Mouse (Mus musculus) liver, embryonic 16.5 days (tissue): ENCODE measurements around the gene Nrxn1. TPM values are rescaled to one million over a fixed set of nuclear protein-coding genes. Genes with fewer than 3 reads are reported as not detected.

Source experiments
- ATAC-seq: fragments of 200-750 bp; cut with Nextera tagmentation; 2 replicates; pipeline ENCODE4 v1.8.0; 2017; ENCODE audit warnings: low read depth, mild to moderate bottlenecking, moderate number of reproducible peaks, moderate library complexity
- H3K27ac ChIP-seq: fragments of 300-500 bp; sonication (generic); 2 replicates; pipeline ENCODE4 v1.5.1; 2014; ENCODE audit warnings: mild to moderate bottlenecking, low read length
- H3K27me3 ChIP-seq: fragments of 300-500 bp; sonication (generic); 2 replicates; pipeline ENCODE4 v1.6.1; 2014; ENCODE audit warnings: low read depth, low read length, mixed read lengths; ENCODE audit not compliant: control insufficient read depth, insufficient read depth
- H3K36me3 ChIP-seq: fragments of 300-500 bp; sonication (generic); 2 replicates; pipeline ENCODE4 v1.6.1; 2014; ENCODE audit warnings: mild to moderate bottlenecking; ENCODE audit not compliant: control insufficient read depth, insufficient read depth
- H3K4me1 ChIP-seq: fragments of 300-500 bp; sonication (generic); 2 replicates; pipeline ENCODE4 v1.6.1; 2014; ENCODE audit warnings: low read depth, low read length, mixed read lengths; ENCODE audit not compliant: control insufficient read depth
- H3K4me2 ChIP-seq: fragments of 300-500 bp; sonication (generic); 2 replicates; pipeline ENCODE4 v1.6.1; 2014; ENCODE audit warnings: low read depth, low read length, mixed read lengths
- H3K4me3 ChIP-seq: fragments of 300-500 bp; sonication (generic); 2 replicates; pipeline ENCODE4 v1.5.1; 2014; ENCODE audit warnings: low read depth, mild to moderate bottlenecking, low read length
- H3K9ac ChIP-seq: fragments of 300-500 bp; sonication (generic); 2 replicates; pipeline ENCODE4 v1.6.1; 2014; ENCODE audit warnings: low read depth, low read length
- H3K9me3 ChIP-seq: fragments of 300-500 bp; sonication (generic); replicated peaks from 2 replicates; pipeline ENCODE4 v1.6.1; 2016; ENCODE audit warnings: low read length; ENCODE audit not compliant: control insufficient read depth
- WGBS: fragments of 180-500 bp; shearing (Covaris S2); extraction: QIAGEN DNeasy Blood & Tissue Kit; methylation state at CpG from one replicate; pipeline ENCODE4 v1.1.7; 2014; ENCODE audit not compliant: insufficient replicate concordance; 5-methylcytosine and 5-hydroxymethylcytosine counted together
- polyA plus RNA-seq: library from polyadenylated mRNA; unstranded; fragments of >200 nt; fragmentation: Nextera tagmentation; extraction: Ambion mirVana; gene quantifications from 2 replicates; pipeline ENCODE4 v1.2.1, GENCODE M21; 2015

Nrxn1 gene
- polyA plus RNA-seq, 1 experiment from 2014 or later: 0.22 TPM

DNA sequence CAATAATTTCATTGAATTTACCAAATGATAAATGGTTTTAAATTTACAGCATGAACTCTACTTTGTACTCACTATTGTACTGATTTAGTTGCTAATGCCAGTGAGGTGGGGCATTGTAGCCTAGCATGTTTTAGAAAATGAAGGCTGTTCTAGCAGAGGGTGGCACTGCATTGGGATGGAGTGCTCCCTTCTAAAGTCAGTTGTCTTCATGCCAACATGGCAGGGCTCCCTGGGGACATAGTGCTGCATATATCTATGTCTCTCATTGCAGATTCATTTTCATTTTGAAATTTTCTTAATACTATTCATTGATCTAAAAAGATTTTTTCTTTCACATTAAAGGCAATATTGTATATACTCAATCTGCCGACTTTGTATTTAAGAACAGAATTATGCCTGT is 700.1 kb downstream of the Nrxn1 start:
- H3K27me3 ChIP-seq: no peaks in the 10 kb centered on the region
- no peak overlapping the region for H3K4me2 ChIP-seq
- H3K4me1 ChIP-seq: no peaks in the 10 kb centered on the region
- H3K4me3 ChIP-seq: no peak overlapping the region
- no peaks in the 10 kb centered on the region for H3K9me3 ChIP-seq
- H3K9ac ChIP-seq: no peak overlapping the region
- H3K36me3 ChIP-seq: no peaks in the 10 kb centered on the region
- ATAC-seq: no peak
- H3K27ac ChIP-seq: no peak overlapping the region
- 64% methylated on average over 1 of the region's 1 CpGs for WGBS

DNA sequence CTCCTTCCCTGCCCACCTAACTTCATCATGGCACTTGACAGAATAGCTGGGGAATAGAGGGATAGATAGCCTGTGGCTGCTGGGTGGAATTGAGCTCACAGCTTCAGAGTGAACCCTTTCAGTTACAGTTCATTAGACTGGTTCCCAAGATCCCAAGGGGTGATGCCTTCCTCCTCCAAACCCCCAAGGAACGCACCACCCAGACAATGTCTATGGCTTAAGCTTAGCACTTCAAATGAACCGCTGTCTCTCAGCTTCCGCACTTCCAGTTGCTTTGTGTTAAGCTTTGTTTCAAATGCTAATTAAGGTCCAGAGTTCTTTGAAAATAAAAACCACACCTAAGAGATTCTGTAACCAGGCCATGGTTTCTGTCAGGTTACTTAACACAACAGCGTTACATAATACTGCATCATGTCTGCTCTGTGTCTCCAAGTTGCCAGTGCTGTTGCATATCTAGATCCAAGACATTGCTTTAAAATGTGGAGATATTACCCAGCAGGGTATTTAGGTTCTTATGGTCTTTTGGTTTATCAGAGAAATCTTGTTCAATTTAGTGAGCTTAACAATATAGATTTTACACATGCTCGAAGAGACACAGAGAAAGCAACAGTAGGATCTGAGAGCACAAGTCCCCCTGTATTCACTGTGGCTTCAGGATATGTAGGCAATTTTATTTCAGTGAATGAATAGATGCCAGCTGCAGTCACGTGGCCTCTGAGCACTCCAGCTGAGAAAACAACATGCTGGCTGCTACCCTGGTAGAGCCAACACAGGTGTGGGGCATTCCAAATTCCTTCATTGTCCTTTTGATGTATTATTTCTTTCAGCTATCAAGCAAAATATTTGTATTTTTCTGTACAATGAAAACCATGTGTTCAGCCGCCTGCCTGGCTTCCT is 702.3 kb downstream of the Nrxn1 start:
- Histone ChIP-seq H3K9me3 (no peaks in the 10 kb centered on the region), H3K27me3 (no peaks in the 10 kb centered on the region), H3K36me3 (no peaks in the 10 kb centered on the region), H3K4me3 (no peak overlapping the region), H3K4me2 (no peak overlapping the region), H3K27ac (no peak overlapping the region), H3K9ac (no peak overlapping the region), H3K4me1 (no peaks in the 10 kb centered on the region)
- no peak for ATAC-seq
- WGBS: 44% methylated on average over 7 of the region's 7 CpGs

DNA sequence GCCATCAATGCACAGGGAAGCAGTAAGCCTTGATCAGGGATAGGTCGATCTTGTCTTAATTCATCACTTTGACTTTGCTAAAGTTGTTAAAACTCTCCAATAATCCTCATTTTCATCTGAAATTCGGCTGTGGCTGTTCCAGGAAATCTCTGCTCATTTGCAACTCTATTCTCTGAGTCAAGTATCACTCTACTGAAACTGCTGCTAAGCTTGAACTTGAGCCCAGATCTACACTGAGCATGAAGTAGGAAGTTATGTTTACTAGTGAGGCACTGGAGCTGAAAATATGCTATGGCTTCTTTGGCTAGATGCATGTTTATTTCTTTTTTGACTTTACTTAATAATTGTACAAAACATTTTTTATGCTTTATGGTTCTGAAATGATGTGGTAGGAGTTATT is 708.0 kb downstream of the Nrxn1 start:
- Histone ChIP-seq H3K4me1 (no peaks in the 10 kb centered on the region), H3K27me3 (no peaks in the 10 kb centered on the region), H3K9me3 (no peaks in the 10 kb centered on the region), H3K36me3 (no peaks in the 10 kb centered on the region), H3K4me2 (no peak overlapping the region), H3K9ac (no peak overlapping the region), H3K4me3 (no peak overlapping the region), H3K27ac (no peak overlapping the region)
- 40% methylated on average over 2 of the region's 2 CpGs for WGBS
- ATAC-seq: no peak

DNA sequence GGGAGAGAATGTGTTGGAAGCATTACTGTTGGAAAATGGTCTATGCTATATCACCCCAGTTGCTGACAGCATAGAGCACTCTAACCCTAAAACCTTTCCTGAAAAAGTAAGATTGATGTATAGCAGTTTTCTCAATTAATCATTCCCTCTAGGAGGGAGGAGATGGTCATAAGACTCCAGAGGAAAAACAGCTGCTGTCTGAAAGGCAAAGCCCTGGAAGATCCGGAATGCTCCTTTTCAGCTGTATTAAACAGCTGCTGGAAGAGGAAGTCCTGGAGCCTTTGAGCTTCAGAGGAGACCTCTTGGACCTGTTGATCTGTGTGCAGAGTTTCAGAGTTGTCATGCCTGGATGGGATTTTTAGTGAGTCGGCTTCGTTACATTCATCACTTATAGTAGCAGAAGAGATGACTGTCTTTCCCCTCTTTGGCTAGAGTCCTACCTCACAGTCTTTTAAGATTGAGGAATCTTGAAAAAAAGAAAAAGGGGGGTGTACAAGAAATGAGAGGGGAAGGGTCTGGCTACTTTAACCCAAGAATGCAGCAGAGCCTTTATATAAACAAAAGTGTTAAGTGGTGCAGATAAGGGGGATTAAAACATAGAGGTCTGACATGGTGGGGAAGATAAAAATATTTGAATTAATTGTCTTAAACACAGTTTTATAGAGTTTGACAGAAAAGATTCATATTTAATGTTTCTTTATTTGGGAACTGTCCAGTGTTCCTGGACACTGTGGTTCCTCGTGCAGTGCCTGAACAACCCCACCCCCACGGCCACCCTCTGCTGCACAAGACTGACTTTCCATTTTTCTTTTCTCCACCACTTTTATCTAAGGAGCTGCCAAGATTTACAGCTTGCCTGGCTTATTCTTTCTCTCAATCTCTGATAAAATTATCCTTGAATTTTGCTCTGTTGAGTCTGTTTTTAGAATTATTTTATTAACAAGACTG is 710.1 kb downstream of the Nrxn1 start:
- no peaks in the 10 kb centered on the region for H3K27me3 ChIP-seq
- no peak for ATAC-seq
- H3K27ac ChIP-seq: no peak overlapping the region
- H3K36me3 ChIP-seq: no peaks in the 10 kb centered on the region
- H3K9me3 ChIP-seq: no peaks in the 10 kb centered on the region
- 47% methylated on average over 5 of the region's 5 CpGs for WGBS
- H3K4me3 ChIP-seq: no peak overlapping the region
- H3K9ac ChIP-seq: no peak overlapping the region
- H3K4me2 ChIP-seq: no peak overlapping the region
- no peaks in the 10 kb centered on the region for H3K4me1 ChIP-seq

DNA sequence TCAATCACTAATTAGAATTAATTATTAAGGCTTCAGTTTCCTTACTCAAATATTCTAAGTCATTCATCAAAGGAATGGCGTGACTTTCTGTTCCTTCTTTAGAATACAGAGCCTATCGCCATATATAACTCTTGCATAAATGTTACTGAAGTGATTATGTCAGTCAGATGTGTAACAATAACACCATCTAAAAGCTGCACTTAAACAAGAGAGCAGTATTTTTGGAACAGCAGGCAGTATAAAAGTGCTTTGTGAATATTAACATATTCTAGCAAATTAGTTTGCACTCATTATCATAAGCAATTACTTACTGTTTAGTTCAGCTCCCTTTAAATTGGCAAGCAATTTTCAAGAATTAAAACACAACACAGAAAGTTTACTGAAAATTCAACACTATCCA is 716.3 kb downstream of the Nrxn1 start:
- Histone ChIP-seq H3K36me3 (no peaks in the 10 kb centered on the region), H3K9ac (no peak overlapping the region), H3K4me2 (no peak overlapping the region), H3K9me3 (no peaks in the 10 kb centered on the region), H3K4me3 (no peak overlapping the region), H3K27me3 (no peaks in the 10 kb centered on the region), H3K4me1 (no peaks in the 10 kb centered on the region), H3K27ac (no peak overlapping the region)
- ATAC-seq: no peak
- WGBS: 65% methylated on average over 2 of the region's 2 CpGs

DNA sequence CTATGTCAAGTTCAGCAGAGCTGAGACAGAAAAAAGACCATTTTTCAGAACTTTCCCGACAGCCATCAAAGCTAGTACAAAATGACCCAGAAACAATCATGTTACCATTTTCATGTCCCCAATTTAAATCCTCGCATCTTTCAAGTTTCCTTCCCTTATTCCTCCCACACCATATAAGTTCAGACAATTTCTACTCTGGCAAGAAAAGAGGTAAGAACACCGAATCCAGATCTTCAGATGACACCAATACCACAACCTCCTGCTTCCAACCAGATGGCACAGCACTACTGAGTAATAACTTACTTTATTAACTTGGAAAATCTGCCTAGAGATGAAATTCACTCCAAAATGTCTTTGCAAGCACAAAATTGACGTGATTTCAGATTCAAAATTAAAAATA is 730.7 kb downstream of the Nrxn1 start:
- no peak overlapping the region for H3K27ac ChIP-seq

DNA sequence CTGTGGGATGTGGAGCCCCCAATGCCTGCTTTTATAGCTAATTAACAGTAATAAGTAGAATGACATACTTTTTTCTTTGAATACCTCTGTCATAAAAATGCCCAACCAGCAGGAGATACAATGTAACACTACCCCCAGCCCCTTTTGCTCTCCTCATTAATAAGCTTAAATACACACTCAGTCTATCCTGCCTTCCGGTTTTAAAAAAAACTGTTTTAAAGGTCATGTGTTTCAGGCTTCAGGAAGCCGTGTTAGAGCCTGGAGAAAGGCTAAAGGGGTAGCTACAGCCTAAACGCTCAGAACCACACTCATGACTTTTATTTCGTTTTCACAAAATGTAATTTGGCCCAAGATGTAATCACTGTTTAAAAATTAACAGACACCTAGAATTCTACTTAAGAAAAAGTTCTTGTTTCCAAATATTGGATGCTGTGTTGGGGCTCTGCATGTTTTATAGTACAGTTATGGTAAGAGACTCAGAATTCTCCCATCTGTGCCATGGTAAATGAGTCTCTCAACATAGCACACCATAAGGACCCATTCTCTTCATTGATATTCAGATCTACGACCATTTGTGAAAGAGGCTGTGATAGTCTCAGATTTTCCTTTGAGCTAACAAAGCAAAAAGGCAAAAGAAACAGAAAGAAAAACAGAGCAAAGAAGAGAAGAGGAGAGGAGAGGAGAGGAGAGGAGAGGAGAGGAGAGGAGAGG is 743.3 kb downstream of the Nrxn1 start:
- no peaks in the 10 kb centered on the region for H3K36me3 ChIP-seq
- H3K9ac ChIP-seq: no peak overlapping the region
- H3K4me2 ChIP-seq: no peak overlapping the region
- H3K27ac ChIP-seq: no peak overlapping the region
- no peaks in the 10 kb centered on the region for H3K9me3 ChIP-seq
- WGBS: 41% methylated on average over 5 of the region's 5 CpGs
- H3K4me3 ChIP-seq: no peak overlapping the region
- no peaks in the 10 kb centered on the region for H3K4me1 ChIP-seq
- no peak for ATAC-seq
- no peaks in the 10 kb centered on the region for H3K27me3 ChIP-seq

More for the DNA sequence above, 730.7 kb downstream of the Nrxn1 start:
- no peaks in the 10 kb centered on the region for H3K27me3 ChIP-seq
- H3K9ac ChIP-seq: no peak overlapping the region
- no peak overlapping the region for H3K4me2 ChIP-seq
- H3K4me1 ChIP-seq: no peaks in the 10 kb centered on the region
- no peaks in the 10 kb centered on the region for H3K9me3 ChIP-seq
- no peaks in the 10 kb centered on the region for H3K36me3 ChIP-seq
- 59% methylated on average over 4 of the region's 4 CpGs for WGBS
- no peak for ATAC-seq
- no peak overlapping the region for H3K4me3 ChIP-seq

DNA sequence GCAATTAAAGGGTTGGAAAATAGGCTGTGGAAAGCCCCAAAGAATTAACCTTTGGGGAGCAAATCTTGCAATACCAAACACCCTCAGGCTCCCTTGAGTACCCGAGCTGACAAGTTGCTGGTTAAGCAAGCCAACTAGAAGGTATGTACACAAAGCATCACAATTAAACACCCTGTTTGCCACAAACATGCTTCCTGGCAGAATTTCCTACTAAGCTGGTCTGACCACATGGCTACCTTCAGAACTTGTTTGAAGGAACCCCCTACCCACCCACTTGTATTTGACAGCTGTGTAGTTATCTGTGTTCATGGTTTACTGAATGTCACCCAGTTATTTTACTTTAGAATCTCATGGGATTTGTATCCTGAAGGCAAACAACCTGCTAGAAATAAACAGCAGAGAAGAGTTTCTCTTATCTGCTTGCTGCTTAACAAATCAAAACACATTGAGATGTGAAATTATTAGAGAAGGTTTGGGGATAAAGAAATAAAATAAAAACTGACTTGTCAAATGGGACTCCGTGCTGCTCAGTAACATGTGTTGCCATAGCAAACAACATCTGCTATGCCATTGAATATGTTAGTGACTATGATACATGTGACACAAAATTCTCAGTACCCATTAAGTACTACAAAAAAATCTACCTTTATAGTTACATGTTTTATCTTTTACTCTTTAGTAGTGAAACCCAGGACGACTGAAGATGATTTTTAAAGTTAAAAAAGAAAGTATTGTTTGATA is 746.0 kb downstream of the Nrxn1 start:
- ATAC-seq: no peak
- Histone ChIP-seq H3K9ac (no peak overlapping the region), H3K4me2 (no peak overlapping the region), H3K4me3 (no peak overlapping the region), H3K27ac (no peak overlapping the region), H3K4me1 (no peaks in the 10 kb centered on the region), H3K9me3 (no peaks in the 10 kb centered on the region), H3K36me3 (no peaks in the 10 kb centered on the region), H3K27me3 (no peaks in the 10 kb centered on the region)
- WGBS: 45% methylated on average over 3 of the region's 3 CpGs
